Mouse (Mus musculus): Measurements from ENCODE around the gene Tmigd3. TPM values are rescaled to one million over a fixed set of nuclear protein-coding genes. Genes with fewer than 3 reads are reported as not detected.
A peak's percentile ranks its signal among the peaks of the same experiment; 100 is the strongest.

The Tmigd3 gene
- total RNA-seq, 2 experiments from 2014 or later: 0.51 TPM; not detected in 1

DNA sequence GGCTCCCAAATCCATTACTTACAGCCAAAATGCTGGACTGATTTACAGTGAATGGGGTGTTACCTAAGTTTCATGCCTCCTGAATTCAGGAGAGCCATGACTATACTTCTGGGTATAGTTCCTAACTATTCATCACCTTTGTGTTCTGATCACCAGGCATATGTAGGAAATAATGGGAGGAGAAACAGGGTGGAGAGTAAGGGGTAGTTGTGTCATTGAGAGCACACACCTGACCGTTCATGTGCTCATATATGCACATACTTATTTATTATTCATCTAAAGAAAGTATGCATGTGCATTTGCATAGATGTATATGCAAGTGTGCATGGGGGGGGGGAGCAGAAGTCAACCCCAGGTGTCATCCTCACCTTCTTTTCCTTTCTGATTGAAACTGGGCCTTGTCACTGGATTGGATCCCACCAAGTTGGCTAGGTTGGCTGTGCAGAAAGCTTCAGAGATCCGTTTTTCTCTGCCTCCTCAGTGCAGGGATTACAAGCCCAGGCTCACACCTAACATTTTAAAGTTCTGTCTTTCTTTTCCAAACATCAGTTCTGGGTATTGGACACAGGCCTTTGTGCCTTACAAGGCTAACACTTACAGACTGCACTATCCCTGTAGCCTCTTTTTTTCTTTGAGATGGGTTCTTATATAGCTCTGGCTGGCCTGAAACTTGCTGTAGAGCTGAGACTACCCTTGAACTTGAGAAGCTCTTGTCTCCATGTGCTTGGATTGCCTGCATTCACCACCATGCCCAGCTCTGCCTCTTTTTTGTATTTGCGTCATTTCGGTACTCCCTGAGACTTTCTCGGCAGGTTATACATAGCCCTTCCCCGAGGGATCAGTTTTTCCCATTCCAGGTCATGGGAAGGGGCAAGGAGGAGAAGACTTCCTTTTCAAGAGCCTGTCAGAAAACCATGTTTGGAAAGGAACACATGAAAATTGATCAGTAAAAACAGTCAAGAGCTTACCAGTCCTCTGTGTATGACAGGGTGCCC lies 3.0 kb downstream of the Tmigd3 start:
- no peak for DNase-seq (ENCODE audit: low spot score in 2 of 2)

DNA sequence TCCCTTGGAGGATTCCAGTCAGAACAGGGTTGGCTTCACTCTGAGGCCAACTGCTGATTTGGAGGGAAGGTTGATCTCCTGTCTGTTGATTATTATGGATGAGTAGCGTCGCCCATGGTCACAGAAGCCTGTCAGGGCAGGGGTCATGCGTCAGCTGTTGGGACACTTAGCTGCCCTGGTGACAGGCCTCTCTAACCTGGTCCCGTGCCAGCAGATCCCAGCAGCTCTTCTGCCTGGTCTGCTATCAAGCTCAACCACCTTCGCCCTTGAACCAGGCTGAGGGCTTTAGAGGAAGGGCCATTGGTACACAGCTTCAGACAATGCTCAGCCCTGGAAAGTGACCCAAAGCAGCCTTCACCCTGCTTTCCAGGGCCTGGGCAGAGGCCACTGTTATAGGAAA lies 5.3 kb downstream of the Tmigd3 start:
- no peak for DNase-seq (ENCODE audit: low spot score in 2 of 2)

DNA sequence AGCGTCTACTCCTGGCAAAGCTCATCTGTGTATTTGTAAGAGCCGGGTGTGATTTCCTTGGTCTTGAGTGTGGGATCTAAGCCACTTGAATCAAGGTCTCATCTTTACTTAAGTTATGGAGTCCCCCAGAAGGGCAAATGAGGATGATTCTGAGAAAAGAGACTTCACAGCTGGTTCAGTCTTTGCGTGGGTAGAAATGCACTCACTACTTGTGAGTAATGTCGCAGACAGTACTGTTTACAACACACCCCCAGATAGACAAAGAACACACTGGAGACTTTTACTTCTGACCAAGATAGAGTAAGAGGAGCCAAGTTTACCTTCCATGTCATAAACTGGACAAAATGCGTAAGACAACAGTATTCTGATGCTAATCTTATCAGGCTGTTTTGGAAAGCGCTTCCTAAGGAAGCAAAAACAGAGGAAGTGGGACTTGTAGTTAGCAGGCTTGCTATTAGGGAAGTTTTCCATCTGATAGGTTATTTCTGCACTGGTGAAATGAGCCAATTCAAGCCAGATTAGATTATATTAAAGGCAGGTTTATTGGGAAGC lies 6.6 kb downstream of the Tmigd3 start:
- DNase-seq (ENCODE audit: low spot score in 2 of 2): peak in 1 of 2 experiments; percentile 20

DNA sequence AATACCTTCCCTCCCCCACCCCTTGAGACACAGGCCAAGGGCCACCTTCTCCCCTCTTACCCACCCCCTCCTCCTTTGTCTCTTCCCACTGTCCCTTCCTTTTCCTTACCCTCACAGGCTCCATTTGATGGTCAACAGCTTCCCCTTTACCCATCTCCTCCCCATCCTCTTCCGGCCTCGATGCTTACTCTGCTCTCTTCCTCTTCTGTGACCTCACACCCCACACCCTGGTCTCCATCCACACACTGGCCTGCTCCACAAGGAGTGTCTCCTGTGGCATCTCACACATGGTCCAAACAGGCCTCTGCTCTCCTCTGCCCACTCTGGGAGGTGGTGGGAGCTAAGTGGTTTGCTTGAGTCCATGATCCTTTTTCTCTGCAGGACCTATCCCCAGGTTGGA lies 7.2 kb downstream of the Tmigd3 start:
- DNase-seq (ENCODE audit: low spot score in 2 of 2): no peak

DNA sequence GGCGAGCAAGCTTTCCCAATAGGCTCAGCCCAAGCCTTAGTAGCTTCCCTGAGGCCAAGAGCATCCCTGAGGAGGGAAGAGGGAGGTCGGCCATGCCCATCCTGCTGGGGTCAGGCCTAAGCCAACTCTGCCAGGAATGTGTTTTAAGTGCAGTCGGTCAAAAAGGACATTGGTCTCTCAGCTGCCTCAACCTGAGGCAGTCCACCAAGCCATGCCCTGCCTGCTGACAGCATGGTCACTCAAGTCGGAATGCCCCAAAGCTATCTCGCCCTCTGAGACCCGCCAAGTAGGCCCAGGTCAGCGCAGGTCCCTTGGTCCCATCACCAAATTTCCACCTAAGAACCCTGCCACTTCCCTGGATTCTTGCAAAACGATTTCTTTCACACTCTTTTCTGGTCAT lies 8.0 kb downstream of the Tmigd3 start:
- no peak for DNase-seq (ENCODE audit: low spot score in 2 of 2)

DNA sequence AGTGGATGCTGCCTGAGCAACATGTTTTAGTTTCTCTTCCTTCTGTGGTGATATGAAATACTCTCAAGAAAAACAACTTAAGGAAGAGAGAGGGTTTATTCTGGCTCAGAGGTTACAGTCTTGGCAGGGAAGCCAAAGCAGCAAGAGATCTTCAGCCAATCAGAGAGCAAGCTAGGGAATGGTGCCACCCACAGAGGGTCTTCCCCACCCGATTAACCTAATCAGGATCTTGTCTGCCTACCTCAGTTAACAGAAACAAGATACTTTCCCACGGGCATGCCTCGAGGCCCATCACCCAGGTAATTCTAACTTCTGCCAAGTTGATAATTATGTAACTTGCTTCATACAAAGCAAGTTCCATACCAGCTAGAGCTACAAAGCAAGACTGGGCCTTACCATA lies 9.7 kb downstream of the Tmigd3 start:
- DNase-seq (ENCODE audit: low spot score in 2 of 2): no peak

DNA sequence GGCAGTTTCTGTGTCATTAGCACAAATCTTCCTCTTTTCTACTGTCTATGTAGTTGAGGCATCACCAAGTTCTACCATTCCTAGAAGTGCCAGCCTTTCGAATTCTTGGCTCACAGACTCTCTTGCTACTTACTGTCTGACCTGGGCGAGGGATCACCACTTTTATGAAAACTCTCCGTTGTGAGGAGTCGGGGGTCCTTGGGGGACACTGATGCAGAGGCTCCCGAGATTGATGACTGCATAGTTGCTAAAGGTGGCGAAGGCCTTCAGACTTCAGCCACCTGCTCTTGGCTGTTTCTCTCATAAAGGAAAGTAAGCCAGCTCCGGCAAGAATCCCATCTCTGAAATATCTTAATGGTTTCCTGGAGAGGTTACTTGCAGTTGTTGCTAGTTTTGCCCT lies 11.4 kb downstream of the Tmigd3 start:
- DNase-seq (ENCODE audit: low spot score in 2 of 2): no peak

DNA sequence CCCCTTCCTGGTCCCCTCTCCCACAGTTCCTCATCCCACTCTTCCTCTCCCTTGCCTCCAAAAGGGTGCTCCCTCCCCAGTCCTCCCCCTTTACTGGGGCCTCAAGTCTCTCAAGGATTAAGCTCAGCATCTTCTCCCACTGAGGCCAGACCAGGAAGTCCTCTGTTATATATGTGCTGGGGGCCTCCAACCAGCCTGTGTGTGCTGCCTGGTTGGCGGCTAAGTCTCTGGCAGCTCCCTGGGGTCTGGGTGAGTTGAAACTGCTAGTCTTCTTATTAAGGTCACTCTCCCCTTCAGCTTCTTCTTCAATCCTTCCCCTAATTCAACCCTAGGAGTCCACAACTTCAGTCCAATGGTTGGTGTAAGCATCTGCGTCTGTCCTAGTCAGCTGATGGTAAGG lies 12.4 kb downstream of the Tmigd3 start:
- DNase-seq (ENCODE audit: low spot score in 2 of 2): no peak

DNA sequence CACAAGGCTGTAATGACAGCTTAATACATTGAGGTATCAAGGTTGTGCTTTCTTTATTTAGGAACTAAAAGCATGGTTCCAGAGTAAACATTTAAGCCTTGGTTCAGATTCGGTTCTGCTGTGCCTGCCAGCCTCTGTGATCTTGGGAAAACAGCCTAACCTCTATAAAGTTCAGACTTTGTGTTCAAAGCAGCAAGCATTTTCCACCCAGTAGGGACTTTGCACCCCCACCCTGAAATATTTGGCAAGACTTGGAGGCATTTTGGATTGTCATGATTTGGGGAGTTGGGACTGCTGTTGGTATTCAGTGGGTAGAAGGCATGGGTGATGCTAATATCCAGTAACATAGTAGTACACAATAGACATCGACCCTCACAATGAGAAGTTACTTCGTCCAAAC lies 18.3 kb downstream of the Tmigd3 start:
- DNase-seq (ENCODE audit: low spot score in 2 of 2): no peak

DNA sequence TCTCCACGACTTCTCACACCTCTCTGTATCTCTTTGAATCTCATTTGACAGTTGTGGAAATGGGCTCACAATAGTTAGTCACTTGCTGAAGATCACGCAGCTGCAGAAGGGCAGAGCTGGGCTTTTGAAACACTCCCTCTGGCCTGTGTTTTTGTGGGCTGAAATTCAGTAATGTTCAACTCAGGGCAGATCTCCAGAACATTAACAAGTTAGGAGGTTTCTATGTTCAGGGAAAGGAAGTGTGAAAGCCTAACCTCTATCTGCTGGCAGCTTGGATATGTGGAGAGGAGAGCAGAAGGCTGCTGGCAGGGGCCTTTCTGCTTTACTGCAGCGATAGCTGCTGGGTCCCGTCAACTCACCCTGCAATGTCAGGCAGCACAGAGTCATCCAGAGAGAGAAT lies 19.5 kb downstream of the Tmigd3 start:
- DNase-seq (ENCODE audit: low spot score in 2 of 2): no peak

DNA sequence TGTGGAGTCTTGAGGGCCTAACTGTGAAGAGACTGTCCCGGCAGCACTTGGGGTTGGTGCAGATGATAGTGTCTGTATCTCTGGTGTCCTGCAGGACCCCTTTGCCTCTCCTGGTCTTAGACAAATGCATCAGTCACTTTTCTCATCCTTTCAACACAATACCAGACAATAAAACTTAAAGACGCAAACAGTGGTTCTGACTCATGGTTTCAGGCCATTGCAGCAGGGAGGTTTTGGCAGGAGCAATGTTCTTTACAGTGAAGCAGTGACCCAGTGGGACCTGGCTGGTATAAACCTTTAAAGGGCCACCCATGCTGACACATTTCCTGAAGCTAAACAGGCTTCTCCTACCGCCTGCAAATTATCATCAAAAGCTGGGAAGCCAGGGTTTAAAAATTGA lies 20.4 kb downstream of the Tmigd3 start:
- DNase-seq (ENCODE audit: low spot score in 2 of 2): no peak

DNA sequence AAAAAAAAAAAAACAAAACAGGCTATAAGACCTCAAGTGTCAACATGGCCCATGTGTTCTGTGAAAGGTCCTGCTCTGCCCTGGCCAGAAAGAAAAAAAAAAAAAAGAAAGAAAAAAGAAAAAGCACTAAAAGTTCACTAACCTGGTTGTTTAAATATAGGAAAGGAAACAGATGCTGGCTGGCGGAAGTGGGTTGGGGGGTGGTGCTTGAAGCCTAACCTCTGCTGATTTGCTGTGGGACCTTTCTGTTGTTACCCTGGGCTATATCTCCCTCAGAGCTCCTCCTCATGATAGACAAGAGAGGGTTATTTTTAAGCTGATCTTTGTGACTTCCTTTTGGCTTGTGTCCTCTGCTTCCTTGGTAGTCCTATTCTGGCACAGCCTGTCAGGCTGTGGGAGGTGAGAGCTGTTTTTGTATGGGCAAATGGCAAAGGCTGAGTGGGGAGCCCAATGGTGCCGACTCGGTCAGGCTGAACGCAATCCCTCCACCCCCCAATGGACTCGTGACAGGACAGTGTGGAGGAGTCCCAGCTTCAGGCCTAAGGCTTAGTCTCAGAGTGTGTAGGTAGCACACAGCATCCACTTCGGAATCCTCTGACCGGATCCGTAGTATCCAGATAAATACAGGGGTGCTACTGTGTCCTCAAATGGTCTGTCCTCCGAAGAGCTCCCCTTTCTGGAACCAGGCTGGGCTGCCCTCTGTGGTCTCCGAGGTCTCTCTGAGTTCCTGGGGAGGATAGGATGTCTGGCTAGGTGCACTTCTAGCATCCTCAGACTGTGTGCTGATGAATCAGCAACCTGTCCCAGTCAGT lies 21.3 kb downstream of the Tmigd3 start:
- DNase-seq (ENCODE audit: low spot score in 2 of 2): peak in 1 of 2 experiments; percentile 47

DNA sequence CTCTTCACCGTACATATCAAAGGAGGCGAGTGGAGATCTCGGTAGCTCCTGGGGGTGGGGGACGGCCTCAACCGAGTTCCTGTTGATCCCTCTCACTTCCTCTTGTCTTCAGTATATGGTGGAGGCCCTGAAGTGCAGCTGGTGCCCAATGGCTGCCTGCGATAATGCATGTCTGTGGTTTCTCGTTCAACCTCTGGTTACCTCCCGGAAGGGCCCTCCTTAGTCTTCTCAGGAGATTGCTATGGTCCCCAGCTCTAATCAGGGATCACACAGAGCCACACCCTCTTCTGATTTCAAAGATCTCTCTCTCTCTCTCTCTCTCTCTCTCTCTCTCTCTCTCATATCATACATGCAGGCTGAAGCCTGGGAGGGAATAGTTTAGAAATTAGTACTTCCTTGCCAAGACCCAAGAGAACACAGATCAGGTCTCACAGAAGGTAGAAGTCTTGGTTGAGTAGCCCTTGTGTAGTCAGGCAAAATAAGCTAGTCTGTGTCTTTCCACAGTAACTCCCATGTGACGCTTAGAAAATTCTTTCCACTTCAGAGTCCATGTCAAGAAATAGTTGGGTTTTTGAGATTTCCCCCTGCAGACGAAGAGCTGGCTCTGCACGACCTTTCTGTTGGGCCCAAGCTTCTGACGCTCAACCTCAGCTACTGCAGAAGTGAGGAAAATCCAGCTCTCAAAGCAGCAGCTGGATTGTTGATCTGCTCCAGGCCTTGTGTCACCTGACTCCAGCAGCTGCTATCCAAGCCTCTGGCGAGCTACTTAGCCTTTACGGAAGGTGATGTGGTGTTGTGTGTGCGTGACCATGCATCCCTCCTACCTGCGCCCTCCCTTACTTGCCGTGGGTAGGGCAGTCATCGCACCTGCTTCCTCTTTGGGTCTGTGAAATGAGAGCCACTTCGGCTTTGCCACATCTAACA lies 22.1 kb downstream of the Tmigd3 start:
- no peak for DNase-seq (ENCODE audit: low spot score in 2 of 2)

DNA sequence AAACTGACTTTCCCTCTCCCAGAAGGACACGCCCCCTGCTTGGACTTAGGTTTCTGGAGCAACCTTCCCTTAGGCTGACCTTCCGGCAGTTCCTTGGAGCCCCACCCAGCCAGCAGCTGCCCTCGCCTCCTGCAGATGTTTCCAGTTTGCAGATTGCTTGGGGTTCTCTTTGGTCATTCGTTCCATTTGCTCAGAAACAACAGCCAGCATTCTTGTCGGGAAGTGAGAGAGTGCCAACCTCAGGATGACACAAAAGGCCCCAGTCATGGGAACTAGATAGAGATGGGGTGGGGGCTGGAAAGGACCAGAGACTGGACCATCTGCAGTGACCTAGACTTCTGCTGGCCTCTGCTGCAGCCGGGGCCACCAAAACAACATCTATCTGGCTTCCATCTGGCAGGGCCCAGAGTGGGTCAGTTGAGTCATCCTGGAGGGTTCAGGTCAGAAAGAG lies 23.3 kb downstream of the Tmigd3 start:
- peak in 1 of 2 experiments; percentile 40 for DNase-seq (ENCODE audit: low spot score in 2 of 2)

DNA sequence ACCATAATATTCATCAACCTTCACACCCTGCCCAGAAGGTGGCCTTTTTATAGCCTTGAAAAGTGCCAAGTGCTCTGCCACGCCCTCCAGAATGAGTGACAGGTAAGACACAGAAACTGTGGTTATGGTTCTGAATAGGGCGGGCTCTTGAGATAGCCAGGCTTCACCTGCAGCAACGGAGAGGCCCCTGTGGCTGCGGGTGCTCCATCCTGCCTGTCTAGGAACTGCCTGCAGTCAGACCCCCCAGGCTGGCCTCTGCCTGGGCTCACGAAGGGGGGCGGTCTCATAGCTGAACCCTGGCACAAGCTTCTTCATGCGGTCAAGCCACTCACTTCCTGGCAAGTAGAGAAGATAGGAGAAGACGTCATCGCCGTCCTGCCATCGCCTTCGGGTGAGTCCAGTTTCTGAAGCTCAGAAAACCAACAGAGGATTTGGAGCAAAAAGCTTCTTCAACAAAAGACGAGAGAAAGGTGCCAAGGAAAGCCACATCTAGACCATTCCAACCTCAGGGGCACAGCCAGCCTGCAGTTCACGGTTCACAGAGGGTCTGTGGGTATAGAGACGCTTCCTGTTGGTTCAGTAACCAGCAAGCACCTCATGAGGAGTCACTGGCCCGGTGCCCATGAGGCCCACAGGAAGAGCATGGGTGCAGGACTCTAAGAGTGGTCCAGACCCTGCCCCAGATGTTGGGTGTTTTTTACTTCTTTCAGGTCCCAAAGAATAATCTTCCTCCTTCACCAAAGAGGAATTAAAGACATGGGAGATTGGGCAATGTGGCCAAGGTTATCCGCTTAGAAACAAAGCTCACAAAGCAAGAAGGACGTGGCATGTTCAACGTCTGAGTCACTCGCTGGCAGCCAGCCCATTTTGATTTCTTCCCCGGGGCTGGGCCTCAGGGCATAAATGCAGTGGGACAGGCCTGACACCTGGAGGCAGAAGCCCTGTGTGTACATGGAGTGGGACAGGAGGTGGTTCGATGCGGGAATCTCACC lies 24.2 kb downstream of the Tmigd3 start:
- peak; percentile 43 to 61 for DNase-seq (ENCODE audit: low spot score in 2 of 2)

DNA sequence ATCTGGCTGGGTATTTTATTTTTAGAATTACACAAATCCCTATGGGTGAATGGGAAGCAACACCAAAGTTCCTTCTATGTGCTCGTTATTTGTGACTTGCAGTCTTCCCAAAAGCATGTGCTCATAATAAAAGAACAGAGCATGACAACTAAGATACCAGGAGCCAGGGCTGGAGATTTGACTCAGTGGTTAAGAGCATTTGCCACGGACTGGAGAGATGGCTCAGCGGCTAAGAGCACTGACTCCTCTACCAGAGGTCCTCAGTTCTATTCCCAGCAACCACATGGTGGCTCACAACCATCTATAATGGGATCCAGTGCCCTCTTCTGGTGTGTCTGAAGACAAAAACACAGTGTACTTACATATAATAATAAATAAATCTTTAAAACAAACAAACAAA lies 26.1 kb downstream of the Tmigd3 start:
- DNase-seq (ENCODE audit: low spot score in 2 of 2): no peak

DNA sequence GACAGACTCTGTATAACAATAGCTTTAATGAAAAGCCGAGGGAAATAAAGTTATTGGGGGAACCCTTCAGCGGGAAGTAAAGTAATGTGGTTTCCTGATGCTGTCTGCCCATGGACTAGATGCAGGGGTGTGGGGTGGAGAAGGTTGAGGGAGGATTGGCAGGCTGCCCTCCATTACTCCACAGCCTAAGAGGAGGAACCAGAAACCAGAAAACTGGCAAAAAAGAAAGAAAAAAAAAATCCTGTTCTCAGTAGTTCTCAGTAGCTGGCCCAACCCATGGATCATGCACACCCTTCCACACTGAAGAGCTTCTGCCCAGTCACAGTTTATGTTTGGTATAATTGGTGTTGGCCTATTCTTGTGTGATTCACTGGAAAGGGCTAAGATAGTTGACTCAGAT lies 27.6 kb downstream of the Tmigd3 start:
- no peak for DNase-seq (ENCODE audit: low spot score in 2 of 2)

DNA sequence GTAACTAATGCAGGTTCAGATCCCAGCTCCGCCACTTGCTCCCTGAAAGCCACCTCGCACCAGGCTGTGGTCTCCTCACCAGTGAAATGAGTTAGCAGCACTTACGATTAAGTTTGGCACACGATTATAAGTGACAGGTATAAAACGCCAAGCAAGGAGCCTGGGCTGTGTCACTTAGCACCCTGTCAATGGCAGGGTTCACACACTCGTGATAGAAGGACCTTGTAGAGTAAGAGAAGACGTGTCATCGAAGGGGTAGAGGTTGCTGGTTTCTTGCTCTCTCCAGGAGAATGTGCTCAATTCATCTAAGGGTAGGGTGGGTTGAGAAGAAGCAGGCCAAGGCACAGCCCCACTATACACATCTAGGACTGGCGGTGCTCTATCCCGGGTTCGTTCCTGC lies 28.2 kb downstream of the Tmigd3 start:
- no peak for DNase-seq (ENCODE audit: low spot score in 2 of 2)

DNA sequence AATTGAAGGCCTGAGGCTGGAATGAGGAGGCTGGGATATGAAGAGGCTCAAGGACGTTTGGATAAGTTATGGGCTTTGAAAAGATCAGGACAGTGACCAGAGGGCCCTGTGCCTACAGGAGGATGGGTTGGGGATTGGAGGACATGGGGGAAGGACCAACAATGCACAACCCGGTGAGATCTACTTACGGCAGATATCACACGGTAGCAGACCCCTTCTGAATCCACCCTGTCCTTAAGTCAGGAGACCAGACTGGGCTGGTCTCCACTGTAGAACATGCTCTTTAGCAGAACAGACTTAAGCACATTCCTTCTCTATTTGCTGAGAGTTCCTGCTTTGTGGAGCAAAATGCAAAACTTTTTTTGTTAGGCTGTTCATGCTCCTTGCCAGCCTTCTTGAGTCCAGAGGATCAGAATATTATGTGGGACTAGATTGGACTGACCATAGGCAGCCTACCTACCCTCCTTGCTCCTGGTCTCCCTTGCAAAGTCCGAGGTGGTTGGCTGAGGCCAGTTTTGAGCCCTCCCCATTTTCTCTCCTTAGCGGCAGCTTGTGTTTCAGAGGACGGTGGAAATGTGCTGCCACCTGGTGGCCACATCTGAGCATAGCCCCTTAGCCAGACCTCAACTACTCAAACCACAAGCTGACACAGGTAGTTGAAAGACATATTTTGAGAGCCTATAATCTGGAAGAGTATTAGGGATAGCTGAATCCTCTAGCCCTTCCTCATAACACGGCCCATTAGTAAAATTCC lies 28.9 kb downstream of the Tmigd3 start:
- DNase-seq (ENCODE audit: low spot score in 2 of 2): peak; percentile 76 to 89
